Mouse (Mus musculus) ES-E14 (cell line): ENCODE data around the gene Acsm4. TPM values are rescaled to one million over a fixed set of nuclear protein-coding genes. Genes with fewer than 3 reads are reported as not detected.
A peak's percentile ranks its signal among the peaks of the same experiment; 100 is the strongest.
"Not testable (repeated sequence)": the region's sequence is repeated elsewhere in the genome, so short reads cannot be mapped to it uniquely, and the experiment has no call there.

Source experiments
- DNase-seq: peaks from one replicate; pipeline ENCODE4 v3.0.0-alpha.2; 2013; ENCODE audit warnings: low read depth, low spot score
- H3K27ac ChIP-seq: 2 replicates; pipeline ENCODE4 v1.5.1; 2012; ENCODE audit warnings: low read depth, mild to moderate bottlenecking, low read length, moderate library complexity, mixed read lengths; ENCODE audit not compliant: poor library complexity, insufficient read depth, severe bottlenecking
- H3K36me3 ChIP-seq: 2 replicates; pipeline ENCODE4 v1.6.1; 2012; ENCODE audit warnings: mild to moderate bottlenecking, low read length, moderate library complexity, mixed read lengths; ENCODE audit not compliant: control insufficient read depth, poor library complexity, insufficient read depth, severe bottlenecking
- H3K4me1 ChIP-seq, 2 experiments: fragments of 150-350 bp in 1 of 2; sonication (generic) in 1 of 2; 2 replicates each; pipeline ENCODE4 v1.6.1; 2012; ENCODE audit warnings: low read length in 2 of 2, mild to moderate bottlenecking in 1 of 2, mixed read lengths in 1 of 2; ENCODE audit not compliant: control insufficient read depth in 2 of 2, insufficient read depth in 2 of 2, poor library complexity in 1 of 2
- H3K4me3 ChIP-seq, 2 experiments: fragments of 150-350 bp in 1 of 2; sonication (generic) in 1 of 2; 2 replicates each; pipeline ENCODE4 v1.5.1; 2012; ENCODE audit warnings: low read length in 2 of 2, low read depth in 1 of 2, mild to moderate bottlenecking in 1 of 2, mixed read lengths in 1 of 2; ENCODE audit not compliant: insufficient read depth in 1 of 2, poor library complexity in 1 of 2, severe bottlenecking in 1 of 2
- H3K9ac ChIP-seq: 2 replicates; pipeline ENCODE4 v1.6.1; 2012; ENCODE audit warnings: low read depth, mild to moderate bottlenecking, low read length, mixed read lengths; ENCODE audit not compliant: poor library complexity, insufficient read depth, severe bottlenecking
- H3K9me3 ChIP-seq: fragments of 150-350 bp; sonication (generic); 2 replicates; pipeline ENCODE4 v1.6.1; 2012; ENCODE audit warnings: low read depth, mild to moderate bottlenecking, low read length; ENCODE audit not compliant: control insufficient read depth, insufficient read depth
- CHD2 ChIP-seq: IDR thresholded peaks from 2 replicates; pipeline ENCODE4 v1.6.1; 2014; ENCODE audit warnings: mild to moderate bottlenecking, low read depth, low read length, inconsistent platforms
- HCFC1 ChIP-seq: IDR thresholded peaks from 2 replicates; pipeline ENCODE4 v1.6.1; 2012; ENCODE audit warnings: low read length, inconsistent platforms, borderline replicate concordance; ENCODE audit not compliant: insufficient read depth
- MAFK ChIP-seq: IDR thresholded peaks from 2 replicates; pipeline ENCODE4 v1.6.1; 2014; ENCODE audit warnings: mild to moderate bottlenecking, low read depth, low read length, inconsistent platforms; ENCODE audit not compliant: insufficient read depth
- ZC3H11A ChIP-seq: IDR thresholded peaks from 2 replicates; pipeline ENCODE4 v1.6.1; 2012; ENCODE audit warnings: low read depth, mild to moderate bottlenecking, inconsistent platforms, low read length, borderline replicate concordance
- ZNF384 ChIP-seq: IDR thresholded peaks from 2 replicates; pipeline ENCODE4 v1.6.1; 2012; ENCODE audit warnings: low read depth, low read length, inconsistent platforms
- in situ Hi-C, 2 experiments: fragments of 600-800 bp; cut with MboI; formaldehyde crosslinking; loops; one replicate each; pipeline ENCODE4 v1.15.1; 2025; ENCODE audit warnings: low sequenced_read_pairs in 2 of 2, inconsistent platforms in 1 of 2; ENCODE audit not compliant: unreplicated experiment in 2 of 2
- total RNA-seq: library from RNA; depleted of rRNA; stranded (reverse); fragments of 300-350 nt; gene quantifications from 2 replicates; pipeline ENCODE4 v1.2.3, GENCODE M21; 2012

The Acsm4 gene
- total RNA-seq, 1 experiment = 3.2 TPM

DNA sequence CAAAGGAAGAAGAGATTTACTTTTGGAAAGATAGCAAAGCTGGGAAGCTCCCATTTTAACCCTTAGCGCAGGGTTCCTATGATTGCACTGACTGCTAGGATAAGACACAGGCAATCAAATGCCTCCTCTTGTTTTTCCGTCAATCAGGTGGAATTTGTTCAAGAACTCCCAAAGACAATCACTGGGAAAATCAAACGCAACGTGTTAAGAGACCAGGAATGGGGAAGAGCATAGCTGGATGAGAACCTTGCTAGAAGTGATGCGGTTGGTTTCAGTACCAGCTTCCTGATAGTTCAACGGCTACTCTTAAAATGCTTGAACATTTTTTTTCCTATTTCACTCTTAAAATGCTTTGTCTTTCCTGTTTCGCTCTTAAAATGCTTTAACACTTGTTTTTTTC, 24.3 kb downstream of the Acsm4 start:
- H3K36me3 ChIP-seq = peaks cover 22% of the 10 kb centered on the region

DNA sequence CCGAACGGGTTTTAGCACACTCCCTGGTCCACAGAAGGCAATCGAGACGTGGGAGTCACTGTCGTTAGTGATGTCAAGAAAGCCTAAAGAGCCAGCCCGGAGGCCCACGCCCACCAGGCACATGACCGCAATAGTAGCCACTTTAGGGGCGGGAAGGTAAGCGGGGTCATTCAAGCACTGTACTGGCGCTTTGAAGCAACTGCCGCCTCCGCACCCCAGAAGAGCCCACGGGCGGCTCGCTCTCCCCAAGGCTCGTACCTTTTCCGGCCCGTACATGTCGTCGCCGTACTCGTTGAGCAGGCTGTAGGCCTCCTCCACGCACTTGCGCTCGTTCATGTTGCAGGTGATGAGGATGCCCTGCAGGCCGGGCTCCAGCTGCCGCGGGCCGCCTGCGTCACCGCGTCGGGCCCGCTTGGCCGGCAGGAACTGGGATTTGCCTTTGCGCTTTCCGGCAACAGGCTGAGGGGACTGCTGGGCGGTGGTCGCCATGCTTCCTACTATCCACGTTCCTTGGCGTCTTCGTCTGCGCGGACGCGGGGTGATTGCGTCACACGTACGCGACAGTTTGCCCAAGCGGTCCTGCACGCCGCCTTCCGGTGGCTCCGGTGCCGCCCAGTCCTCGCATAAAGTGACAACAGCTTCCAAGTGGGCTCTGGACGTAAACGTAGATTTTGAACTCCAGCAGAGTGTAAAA, 30.6 kb downstream of the Acsm4 start, which contains the start of gene Thumpd1:
TSS of gene Thumpd1 (minus strand) at position 546 of the 694 bp plus-strand sequence.
- H3K27ac ChIP-seq = peak within 1 kb of the TSS; percentile 78
- in situ Hi-C loops = no loop called here

More for the DNA sequence above, 24.3 kb downstream of the Acsm4 start:
- no peak for DNase-seq
- TF ChIP-seq CHD2 (no peak), HCFC1 (no peak)
- Histone ChIP-seq H3K9me3 (no peaks in the 10 kb centered on the region), H3K27ac (no peak overlapping the region), H3K4me1 (no peaks in the 10 kb centered on the region), H3K9ac (no peak overlapping the region), H3K4me3 (no peak overlapping the region)
- in situ Hi-C loops = no loop called here

DNA sequence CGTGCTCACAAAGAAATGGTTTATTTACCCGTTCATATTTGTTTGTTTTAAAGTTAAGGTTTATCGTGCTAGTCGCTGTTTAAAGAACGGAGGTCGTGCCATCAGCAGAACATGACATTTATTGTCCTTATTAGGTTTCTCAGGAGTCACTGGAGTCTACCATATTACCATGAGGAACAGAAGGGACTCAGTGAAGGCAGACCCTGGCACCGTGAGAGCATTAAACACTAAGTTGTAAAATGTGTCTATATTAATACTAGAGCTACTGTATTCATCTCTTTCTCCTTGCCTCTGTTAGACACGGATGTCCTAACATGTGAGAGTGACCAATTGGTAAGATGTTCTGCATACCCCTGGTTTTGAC, 31.1 kb downstream of the Acsm4 start:
- peaks cover 19% of the 10 kb centered on the region for H3K36me3 ChIP-seq
- peak overlapping the region; percentile 99; the same call in 1 of the 2 replicates for H3K9ac ChIP-seq
- peak overlapping the region; percentile 73 to 99 for H3K4me3 ChIP-seq
- no peaks in the 10 kb centered on the region; a peak in 1 of 4 replicates for H3K4me1 ChIP-seq
- no peak for DNase-seq
- TF ChIP-seq ZNF384 (no peak), HCFC1 (no peak), ZC3H11A (no peak), CHD2 (no peak), MAFK (no peak)
- in situ Hi-C loops = no loop called here
- H3K9me3 ChIP-seq = no peaks in the 10 kb centered on the region
- no peak overlapping the region for H3K27ac ChIP-seq

More for the DNA sequence above, 30.6 kb downstream of the Acsm4 start, which contains the start of gene Thumpd1:
- H3K36me3 ChIP-seq = peaks cover 22% of the 10 kb centered on the region
- DNase-seq = peak; percentile 86
- peak within 1 kb of the TSS; percentile 73 to 99 for H3K4me3 ChIP-seq
- H3K4me1 ChIP-seq = no peaks in the 10 kb centered on the region; a peak in 1 of 4 replicates
- TF ChIP-seq HCFC1 = peak; percentile 86
- TF ChIP-seq ZNF384 = no peak
- TF ChIP-seq ZC3H11A = peak; percentile 52; the same call in 1 of the 2 replicates
- no peak for TF ChIP-seq CHD2
- H3K9ac ChIP-seq = peak within 1 kb of the TSS; percentile 99
- no peaks in the 10 kb centered on the region for H3K9me3 ChIP-seq

DNA sequence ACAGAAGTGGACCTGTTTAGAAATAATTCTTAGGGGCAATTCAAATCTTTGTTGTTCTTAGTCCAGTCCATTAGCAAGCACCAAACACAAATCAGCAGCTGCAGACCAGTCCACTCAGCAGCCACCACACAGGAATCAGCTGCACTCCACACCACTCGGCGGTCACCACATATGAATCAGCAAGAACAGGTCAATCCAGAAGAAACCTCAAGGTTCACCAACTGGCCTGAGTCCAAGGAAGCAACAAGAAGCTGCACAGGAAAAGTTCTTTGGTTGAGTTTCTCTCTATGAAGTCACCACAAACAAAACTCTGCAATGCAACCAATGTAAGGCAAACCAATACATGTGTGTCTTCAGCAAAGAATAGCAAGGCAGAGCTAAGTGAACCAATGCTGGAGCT, 37.8 kb downstream of the Acsm4 start:
- Histone ChIP-seq H3K9me3 (no peaks in the 10 kb centered on the region), H3K4me3 (no peak overlapping the region), H3K9ac (no peak overlapping the region), H3K4me1 (no peaks in the 10 kb centered on the region), H3K36me3 (no peaks in the 10 kb centered on the region), H3K27ac (no peak overlapping the region)
- TF ChIP-seq ZC3H11A (no peak), HCFC1 (no peak), CHD2 (no peak), MAFK (no peak), ZNF384 (no peak)
- no peak for DNase-seq
- in situ Hi-C loops = no loop called here

DNA sequence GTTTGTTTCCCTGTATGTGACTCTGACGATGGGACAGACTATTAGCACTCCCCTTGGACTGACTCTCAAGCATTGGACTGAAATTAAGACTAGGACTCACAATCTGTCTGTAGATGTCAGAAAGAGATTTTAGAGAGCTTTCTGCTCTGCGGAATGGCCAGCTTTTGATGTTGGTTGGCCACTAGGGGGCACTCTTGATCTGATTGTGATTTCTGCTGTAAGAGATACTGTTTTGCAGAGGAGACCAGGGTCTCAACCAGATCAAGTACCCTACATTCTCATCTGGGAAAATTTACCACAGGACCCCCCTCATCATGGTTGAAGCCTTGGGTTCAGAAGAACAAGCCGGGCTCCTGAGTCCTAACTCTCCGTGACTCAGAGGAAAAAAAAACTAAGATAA, 41.4 kb downstream of the Acsm4 start:
- H3K27ac ChIP-seq, in situ Hi-C loops, DNase-seq, H3K9me3 ChIP-seq, H3K4me1 ChIP-seq, H3K9ac ChIP-seq, H3K36me3 ChIP-seq, H3K4me3 ChIP-seq: not testable (repeated sequence)
